Mouse (Mus musculus) hindbrain, embryonic 15.5 days (tissue): Measurements from ENCODE around the gene Gm28102. TPM values are rescaled to one million over a fixed set of nuclear protein-coding genes. Genes with fewer than 3 reads are reported as not detected.
"Not testable (repeated sequence)": the region's sequence is repeated elsewhere in the genome, so short reads cannot be mapped to it uniquely, and the experiment has no call there.

Experiments
- ATAC-seq: fragments of 200-750 bp; cut with Nextera tagmentation; 2 replicates; pipeline ENCODE4 v1.8.0; 2017; ENCODE audit warnings: low read depth, moderate number of reproducible peaks, moderate TSS enrichment; ENCODE audit not compliant: low FRiP score
- H3K27ac ChIP-seq: fragments of 300-500 bp; sonication (generic); replicated peaks from 2 replicates; pipeline ENCODE4 v1.5.1; 2015; ENCODE audit warnings: mild to moderate bottlenecking, inconsistent platforms
- H3K27me3 ChIP-seq: fragments of 300-500 bp; sonication (generic); 2 replicates; pipeline ENCODE4 v1.6.1; 2015; ENCODE audit warnings: control low read depth, inconsistent platforms
- H3K36me3 ChIP-seq: fragments of 300-500 bp; sonication (generic); 2 replicates; pipeline ENCODE4 v1.6.1; 2015; ENCODE audit warnings: control low read depth, inconsistent platforms
- H3K4me1 ChIP-seq: fragments of 300-500 bp; sonication (generic); replicated peaks from 2 replicates; pipeline ENCODE4 v1.6.1; 2015; ENCODE audit warnings: control low read depth, inconsistent platforms
- H3K4me2 ChIP-seq: fragments of 300-500 bp; sonication (generic); 2 replicates; pipeline ENCODE4 v1.6.1; 2015; ENCODE audit warnings: moderate library complexity, mild to moderate bottlenecking, inconsistent platforms
- H3K4me3 ChIP-seq: fragments of 300-500 bp; sonication (generic); 2 replicates; pipeline ENCODE4 v1.5.1; 2015; ENCODE audit warnings: mild to moderate bottlenecking, inconsistent platforms
- H3K9ac ChIP-seq: fragments of 300-500 bp; sonication (generic); 2 replicates; pipeline ENCODE4 v1.6.1; 2015; ENCODE audit warnings: inconsistent platforms
- H3K9me3 ChIP-seq: fragments of 300-500 bp; sonication (generic); 2 replicates; pipeline ENCODE4 v1.6.1; 2016; ENCODE audit warnings: control low read depth, inconsistent platforms
- WGBS: fragments of 180-500 bp; shearing (Covaris S2); methylation state at CpG from one replicate; pipeline ENCODE4 v1.1.7; 2015; 5-methylcytosine and 5-hydroxymethylcytosine counted together
- polyA plus RNA-seq: library from polyadenylated mRNA; unstranded; fragments of >200 nt; fragmentation: Nextera tagmentation; extraction: Ambion mirVana; gene quantifications from 2 replicates; pipeline ENCODE4 v1.2.1, GENCODE M21; 2015

Gm28102 gene
- polyA plus RNA-seq = not detected in 2 replicates

DNA sequence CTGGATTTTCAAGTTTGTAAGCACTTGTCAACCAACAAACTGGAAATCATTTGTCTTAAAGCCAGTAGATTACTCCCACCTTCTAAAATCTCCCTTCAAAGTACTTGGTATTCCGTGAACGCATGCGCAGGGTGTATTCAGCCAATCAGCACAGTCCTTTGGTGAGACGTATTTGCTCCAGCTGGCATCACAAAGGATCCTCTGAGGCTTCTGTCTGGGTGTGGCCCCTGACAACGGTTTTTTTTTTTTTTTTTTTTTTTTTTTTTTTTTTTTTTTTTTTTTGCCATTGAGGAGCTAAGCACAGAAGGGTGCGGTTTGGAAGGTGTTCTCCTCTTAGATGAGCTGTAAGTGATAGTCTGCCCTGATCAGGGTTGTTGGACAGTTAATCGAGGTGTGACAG is at the start of gene Gm28102:
Gene Gm28102 (plus strand): TSS at position 301 of the 400 bp plus-strand sequence.
- not testable (repeated sequence) for H3K4me3 ChIP-seq, H3K36me3 ChIP-seq, ATAC-seq, H3K9me3 ChIP-seq, H3K9ac ChIP-seq, H3K4me1 ChIP-seq, H3K27ac ChIP-seq, H3K4me2 ChIP-seq, H3K27me3 ChIP-seq
- no CpG with 5 or more reads among the region's 7 CpGs for WGBS
